Mouse (Mus musculus) embryonic fibroblast, embryonic 13.5 days (primary cell): ENCODE results near the gene Gm44503. TPM values are rescaled to one million over a fixed set of nuclear protein-coding genes. Genes with fewer than 3 reads are reported as not detected.

Source experiments
- H3K27ac ChIP-seq: 2 replicates; pipeline ENCODE4 v1.5.1; 2012; ENCODE audit warnings: low read length, control low read depth, inconsistent platforms; ENCODE audit not compliant: insufficient read depth
- H3K4me1 ChIP-seq: 2 replicates; pipeline ENCODE4 v1.6.1; 2011; ENCODE audit warnings: low read length; ENCODE audit not compliant: control insufficient read depth, insufficient read depth
- H3K4me3 ChIP-seq: 2 replicates; pipeline ENCODE4 v1.5.1; 2011; ENCODE audit warnings: mild to moderate bottlenecking, control low read depth, low read length; ENCODE audit not compliant: insufficient read depth
- CTCF ChIP-seq: IDR thresholded peaks from 2 replicates; pipeline ENCODE4 v1.5.1; 2011; ENCODE audit warnings: mild to moderate bottlenecking, control low read depth, low read length, moderate library complexity, borderline replicate concordance; ENCODE audit not compliant: insufficient read depth
- POLR2A ChIP-seq: IDR thresholded peaks from 2 replicates; pipeline ENCODE4 v1.6.1; 2011; ENCODE audit warnings: low read depth, mild to moderate bottlenecking, control low read depth, low read length, moderate library complexity
- polyA plus RNA-seq: library from polyadenylated mRNA; stranded (reverse); fragments of >200 nt; gene quantifications from 2 replicates; pipeline ENCODE4 v1.2.4, GENCODE M21; 2011; ENCODE audit warnings: low read depth; ENCODE audit not compliant: missing spikeins, insufficient read length

Gm44503 gene
- polyA plus RNA-seq: 0.30 TPM in 1 of 2 replicates, not detected in the other

DNA sequence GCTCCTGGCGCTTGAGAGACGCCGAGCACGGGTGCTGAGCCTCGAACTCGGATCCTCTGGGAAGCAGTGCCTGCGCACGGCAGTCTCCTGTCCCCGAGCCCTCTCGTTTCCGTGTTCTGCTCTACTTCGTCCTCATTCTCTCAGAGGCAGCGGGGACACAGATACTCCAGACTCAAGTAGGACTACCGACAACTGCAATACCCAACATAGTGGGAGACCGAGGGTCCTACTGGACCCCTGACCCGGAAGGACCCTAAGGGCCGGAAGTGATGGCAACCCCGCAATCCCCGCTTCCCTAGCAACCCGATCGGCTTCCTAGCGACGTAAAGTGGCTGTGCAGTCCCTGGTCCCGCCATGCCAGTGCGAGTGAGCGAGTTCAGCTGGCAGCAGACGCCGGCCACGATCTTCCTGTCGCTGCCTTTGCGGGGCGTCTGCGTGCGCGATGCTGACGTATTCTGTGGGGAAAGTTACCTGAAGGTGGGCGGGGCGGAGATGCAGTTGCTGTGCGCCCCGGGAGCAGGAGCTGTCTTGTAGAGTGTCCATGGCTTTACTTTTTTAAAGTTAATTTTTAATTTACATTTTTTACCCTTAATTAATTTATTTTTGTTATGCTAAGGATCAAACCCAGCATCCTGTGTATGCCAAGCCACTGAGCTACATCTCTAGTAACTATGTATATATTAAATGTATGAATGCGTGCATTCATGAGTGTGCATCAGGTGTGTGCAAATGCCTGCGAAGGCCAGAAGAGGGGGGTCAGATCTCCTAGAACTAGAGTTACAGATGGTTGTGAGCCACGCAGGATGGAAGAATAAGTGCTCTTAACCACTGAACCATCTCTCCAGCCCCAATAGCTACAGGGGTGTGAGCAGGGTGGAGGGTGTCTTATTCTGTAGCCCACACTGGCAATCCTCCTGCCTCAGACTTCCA is at the start of gene Gm44503, which contains the start of gene Dyx1c1:
Gm44503 (plus strand) TSS at position 332 of the 930 bp plus-strand sequence.
Dyx1c1 (plus strand) TSS at position 265 of the 930 bp plus-strand sequence.
- Histone ChIP-seq H3K27ac (no peak within 1 kb of the TSS), H3K4me1 (no peaks in the 10 kb centered on the region), H3K4me3 (peak within 1 kb of the TSS; percentile 45)
- no peak for TF ChIP-seq CTCF
- peak; percentile 42; the same call in 1 of the 2 replicates for TF ChIP-seq POLR2A

DNA sequence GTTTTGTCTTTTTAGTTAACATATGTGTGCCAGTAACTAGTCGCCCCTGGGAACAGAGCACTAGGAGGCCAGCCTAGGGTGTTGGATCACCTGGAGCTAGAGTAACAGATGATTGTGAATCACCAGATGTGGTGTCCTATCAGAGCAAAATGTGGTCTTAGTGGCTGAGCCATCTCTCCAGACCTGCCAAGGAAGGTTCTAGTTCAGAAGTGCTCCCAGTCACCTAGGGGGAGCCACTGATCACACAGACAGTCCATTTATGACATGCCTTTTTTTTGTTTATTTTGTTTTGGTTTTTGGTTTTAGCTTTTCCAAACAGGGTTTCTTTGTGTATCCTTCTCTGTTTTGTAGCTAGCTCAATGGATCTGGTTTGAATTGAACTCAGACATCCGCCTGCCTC is 47.3 kb upstream of the Gm44503 start:
- Histone ChIP-seq H3K4me1 (no peaks in the 10 kb centered on the region), H3K27ac (no peak overlapping the region), H3K4me3 (no peak overlapping the region)
- no peak for TF ChIP-seq POLR2A
- no peak for TF ChIP-seq CTCF

DNA sequence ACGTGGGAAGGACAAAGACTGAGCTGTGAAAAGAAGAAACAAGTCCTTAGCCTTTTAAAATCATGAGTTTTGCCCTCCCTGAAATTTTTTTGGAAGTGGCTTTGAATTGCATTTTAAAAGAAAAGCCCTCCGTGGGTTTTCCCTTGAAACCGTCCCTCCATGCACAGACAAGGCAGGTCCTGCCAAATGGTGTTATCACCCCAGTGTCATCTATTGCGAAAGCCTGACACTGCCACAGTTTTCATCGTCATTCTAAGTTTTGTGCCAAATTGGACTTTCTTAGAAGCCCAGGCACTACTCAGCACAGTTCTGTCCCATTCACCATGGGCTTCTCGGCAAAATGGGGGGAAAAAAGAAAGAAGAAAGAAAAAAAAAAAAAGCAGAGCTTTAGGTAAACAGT is 45.1 kb upstream of the Gm44503 start:
- Histone ChIP-seq H3K4me1 (no peaks in the 10 kb centered on the region), H3K27ac (no peak overlapping the region), H3K4me3 (no peak overlapping the region)
- no peak for TF ChIP-seq CTCF
- TF ChIP-seq POLR2A: no peak

DNA sequence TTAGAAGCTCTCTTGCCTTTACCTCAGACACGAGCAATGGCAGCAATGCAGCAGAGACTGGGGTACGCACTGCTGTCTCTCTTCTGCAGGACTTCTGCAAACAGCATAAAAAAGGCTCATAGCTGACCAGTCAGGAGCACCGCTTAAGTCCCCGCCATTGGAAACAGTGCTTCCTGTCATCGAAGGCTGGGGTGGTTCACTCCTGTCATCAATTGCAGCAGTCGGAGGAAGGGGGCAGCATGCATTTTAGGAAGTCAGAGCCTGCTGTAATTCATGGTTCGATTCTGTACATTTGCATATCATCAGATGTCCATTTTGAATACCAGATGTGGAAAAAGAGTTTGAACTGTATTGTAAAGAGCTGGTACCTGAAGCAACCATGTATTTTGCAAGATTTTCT is 42.9 kb upstream of the Gm44503 start:
- Histone ChIP-seq H3K4me3 (no peak overlapping the region), H3K4me1 (no peaks in the 10 kb centered on the region), H3K27ac (no peak overlapping the region)
- TF ChIP-seq POLR2A (no peak), CTCF (no peak)

DNA sequence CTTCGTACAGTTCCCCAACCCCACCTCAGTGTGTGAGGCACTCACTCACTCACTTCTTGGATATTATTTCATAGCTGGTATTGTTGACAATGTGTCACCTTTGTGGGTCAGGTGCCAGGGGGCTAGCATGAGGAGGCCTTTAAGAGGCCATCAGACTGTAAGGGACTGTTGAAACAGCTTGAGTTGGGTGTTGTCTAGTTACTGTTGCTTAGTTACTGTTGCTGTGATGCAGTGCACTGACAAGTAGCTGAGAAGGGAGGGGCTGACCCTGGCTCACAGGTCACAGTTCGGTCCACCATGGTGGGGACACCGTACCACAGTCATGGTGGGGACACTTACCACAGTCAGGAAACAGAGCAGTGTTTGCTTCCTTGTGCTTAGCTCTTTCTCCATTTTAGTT is 35.6 kb upstream of the Gm44503 start:
- no peak overlapping the region for H3K4me3 ChIP-seq
- TF ChIP-seq CTCF (no peak), POLR2A (no peak)
- no peaks in the 10 kb centered on the region for H3K4me1 ChIP-seq
- no peak overlapping the region for H3K27ac ChIP-seq

DNA sequence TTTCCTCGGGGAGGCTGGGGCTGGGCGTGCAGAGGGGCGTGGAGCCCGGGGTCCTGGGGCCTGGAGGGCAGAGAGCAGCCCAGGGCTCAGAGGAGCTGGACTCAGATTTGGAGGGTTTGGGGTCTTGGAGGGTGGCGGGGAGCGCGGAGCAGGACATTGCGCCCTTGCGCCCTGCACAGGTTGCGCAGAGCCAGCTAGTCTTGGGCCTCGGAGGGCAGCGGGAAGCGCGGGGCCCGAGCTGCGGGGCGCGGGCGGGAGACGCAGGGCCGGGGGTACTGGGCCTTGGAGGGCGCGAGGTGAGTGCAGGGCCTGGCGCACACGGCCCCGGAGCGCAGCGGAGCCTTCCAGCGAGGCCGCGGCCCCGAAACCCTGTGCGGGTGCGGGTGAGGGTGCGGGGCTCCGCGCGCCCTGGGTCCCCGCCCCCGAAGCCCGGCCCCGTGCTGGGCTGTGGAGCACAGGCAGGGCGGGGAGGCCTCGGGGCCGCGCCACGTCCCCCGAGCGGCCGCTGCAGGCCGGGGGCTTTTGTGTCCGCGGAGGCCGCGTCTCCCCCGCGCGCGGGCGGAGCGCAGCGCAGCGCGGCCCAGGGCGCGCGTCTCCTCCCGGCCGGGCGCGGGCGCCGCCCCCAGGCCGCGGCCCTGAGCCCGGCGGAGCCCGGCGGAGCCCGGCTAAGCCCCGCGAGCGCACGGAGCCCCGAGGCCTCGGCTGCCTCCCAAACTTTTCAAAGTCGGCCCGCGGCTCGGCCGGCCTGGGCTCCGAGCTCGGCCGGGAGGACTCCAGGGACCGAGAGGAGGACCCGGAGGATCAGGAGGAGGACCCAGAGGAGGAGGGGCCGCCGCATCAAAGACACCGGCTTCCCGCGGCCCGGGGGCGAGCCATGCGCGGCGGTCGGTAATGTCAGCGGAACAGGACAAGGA is 33.4 kb upstream of the Gm44503 start, which contains the start of gene Pygo1:
Pygo1 (plus strand) TSS at position 625 of the 914 bp plus-strand sequence.
- no peak within 1 kb of the TSS for H3K27ac ChIP-seq
- TF ChIP-seq CTCF (no peak), POLR2A (no peak)
- peak within 1 kb of the TSS; percentile 79 for H3K4me3 ChIP-seq
- H3K4me1 ChIP-seq: no peaks in the 10 kb centered on the region

DNA sequence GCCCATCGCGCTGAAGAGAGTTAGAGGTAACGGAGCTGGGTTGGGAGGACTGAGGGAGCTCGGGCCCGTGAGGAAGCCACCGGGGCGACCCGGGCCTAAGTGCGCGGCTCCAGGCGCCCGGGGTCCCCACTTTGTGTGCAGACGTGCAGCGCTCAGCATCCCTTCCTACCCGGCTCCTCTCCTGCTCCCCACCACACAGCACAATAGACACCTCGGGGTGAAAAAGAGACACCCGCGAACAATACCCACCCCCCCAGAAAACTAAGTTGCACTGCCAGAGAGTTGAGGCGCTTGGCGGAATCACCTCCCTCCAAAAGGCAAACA is 32.8 kb upstream of the Gm44503 start:
- TF ChIP-seq POLR2A: no peak
- no peak for TF ChIP-seq CTCF
- Histone ChIP-seq H3K27ac (no peak overlapping the region), H3K4me1 (no peaks in the 10 kb centered on the region), H3K4me3 (peak overlapping the region; percentile 79)

DNA sequence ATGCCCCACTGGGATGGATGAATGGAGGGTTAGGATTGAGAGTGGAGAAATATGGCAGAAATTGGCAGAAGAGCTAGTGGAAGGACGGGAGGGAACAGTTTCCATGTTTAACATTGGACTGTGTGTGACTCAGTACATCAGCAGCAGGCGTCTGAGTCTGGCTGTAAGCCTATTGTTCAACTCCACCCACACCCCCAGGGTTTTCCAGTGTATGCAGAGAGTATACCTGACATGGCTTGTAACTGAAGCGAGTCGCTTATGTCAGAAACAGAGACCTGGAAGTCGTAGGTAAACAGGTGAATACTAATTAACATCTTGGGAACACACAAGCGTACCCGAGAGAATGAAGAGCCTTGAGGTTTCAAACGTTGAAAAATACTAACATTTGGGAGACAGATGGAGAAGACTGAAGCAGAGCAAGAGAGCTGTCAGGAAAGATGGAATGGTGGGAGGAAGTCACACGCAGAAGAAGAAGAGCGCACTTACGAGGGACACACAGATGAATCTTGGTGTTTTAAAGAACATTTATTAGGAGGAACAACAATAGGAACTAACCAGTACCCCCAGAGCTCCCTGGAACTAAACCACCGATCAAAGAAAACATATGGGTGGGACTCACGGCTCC is 27.4 kb upstream of the Gm44503 start:
- Histone ChIP-seq H3K27ac (no peak overlapping the region), H3K4me1 (no peaks in the 10 kb centered on the region), H3K4me3 (no peak overlapping the region)
- TF ChIP-seq CTCF (no peak), POLR2A (no peak)

DNA sequence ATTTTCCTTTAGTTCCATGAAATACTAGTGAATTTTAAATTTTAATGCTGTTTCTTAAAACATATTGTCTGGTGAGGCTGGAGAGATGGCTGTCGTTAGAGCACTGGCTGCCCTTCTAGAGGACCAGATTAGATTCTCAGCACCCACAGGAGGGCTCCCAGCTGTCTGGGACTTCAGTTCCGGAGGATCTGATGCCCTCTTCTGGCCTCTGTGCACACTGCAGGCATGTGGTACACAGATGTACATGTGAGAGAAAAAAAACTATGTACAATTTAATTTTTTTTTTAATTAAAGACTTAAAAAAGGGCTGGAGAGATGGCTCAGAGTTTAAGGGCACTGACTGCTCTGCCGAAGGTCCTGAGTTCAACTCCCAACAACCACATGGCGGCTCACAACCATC is 23.3 kb upstream of the Gm44503 start:
- H3K4me3 ChIP-seq: no peak overlapping the region
- no peaks in the 10 kb centered on the region for H3K4me1 ChIP-seq
- no peak for TF ChIP-seq POLR2A
- no peak for TF ChIP-seq CTCF
- no peak overlapping the region for H3K27ac ChIP-seq

DNA sequence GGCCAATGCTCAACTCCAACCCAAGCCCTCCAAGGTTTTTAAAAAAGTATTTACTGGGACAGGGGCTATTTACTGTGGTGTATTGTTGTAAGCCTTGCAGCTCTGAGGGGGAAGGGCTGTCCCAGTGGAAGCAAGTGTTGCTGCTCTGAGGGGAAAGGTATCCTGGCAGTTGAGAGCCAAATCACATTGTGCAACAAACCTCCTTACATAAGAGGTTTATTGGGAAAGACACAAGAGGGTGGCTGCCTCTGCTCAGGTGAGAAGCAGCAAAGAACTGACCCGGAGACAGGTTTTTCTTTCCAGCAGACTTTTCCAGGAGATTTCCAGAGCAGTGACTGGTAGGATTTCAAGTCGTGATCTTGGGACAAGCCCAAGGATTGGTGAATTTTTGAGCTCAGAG is 22.4 kb upstream of the Gm44503 start:
- no peaks in the 10 kb centered on the region for H3K4me1 ChIP-seq
- TF ChIP-seq CTCF (no peak), POLR2A (no peak)
- no peak overlapping the region for H3K27ac ChIP-seq
- H3K4me3 ChIP-seq: no peak overlapping the region
